Mouse (Mus musculus) lung, adult 2 months (tissue): ENCODE data around the gene Arl9.

Experiments
- CTCF ChIP-seq: fragments of 200-500 bp; IDR thresholded peaks from 2 replicates; pipeline ENCODE4 v1.5.1; 2011; ENCODE audit warnings: mild to moderate bottlenecking, low read length, control low read depth; ENCODE audit not compliant: insufficient read depth
- POLR2A ChIP-seq: fragments of 200-500 bp; IDR thresholded peaks from 2 replicates; pipeline ENCODE4 v1.6.1; 2011; ENCODE audit warnings: low read depth, mild to moderate bottlenecking, control low read depth, low read length, borderline replicate concordance; ENCODE audit errors: extremely low read depth

DNA sequence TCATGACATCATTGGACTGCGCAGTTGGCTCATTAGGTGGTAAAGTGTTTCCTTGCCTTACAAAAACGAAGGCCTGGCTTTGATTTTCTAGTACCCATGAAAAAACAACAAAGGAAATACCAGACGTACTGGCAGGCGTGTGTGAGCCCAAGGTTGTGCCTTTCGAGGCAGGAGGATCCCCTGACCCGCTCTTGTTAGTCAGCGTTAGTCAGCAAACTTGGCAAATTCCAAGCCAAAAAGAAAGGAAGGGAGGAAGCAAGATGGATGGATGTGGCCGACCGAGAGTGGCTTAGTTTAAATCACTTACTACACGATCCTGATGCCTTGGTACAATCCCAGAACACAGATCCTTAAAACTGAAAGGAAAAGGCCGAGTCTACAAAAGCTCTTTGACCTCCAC lies 41.3 kb upstream of the Arl9 start:
- TF ChIP-seq CTCF (no peak), POLR2A (no peak)
